Mouse (Mus musculus) embryo, embryonic 10 days (tissue): ENCODE measurements around the gene Ankrd6.

ENCODE experiments used
- DNase-seq: peaks from one replicate; pipeline ENCODE4 v3.0.0-alpha.2; 2015; ENCODE audit warnings: low spot score

Gene Ankrd6

DNA sequence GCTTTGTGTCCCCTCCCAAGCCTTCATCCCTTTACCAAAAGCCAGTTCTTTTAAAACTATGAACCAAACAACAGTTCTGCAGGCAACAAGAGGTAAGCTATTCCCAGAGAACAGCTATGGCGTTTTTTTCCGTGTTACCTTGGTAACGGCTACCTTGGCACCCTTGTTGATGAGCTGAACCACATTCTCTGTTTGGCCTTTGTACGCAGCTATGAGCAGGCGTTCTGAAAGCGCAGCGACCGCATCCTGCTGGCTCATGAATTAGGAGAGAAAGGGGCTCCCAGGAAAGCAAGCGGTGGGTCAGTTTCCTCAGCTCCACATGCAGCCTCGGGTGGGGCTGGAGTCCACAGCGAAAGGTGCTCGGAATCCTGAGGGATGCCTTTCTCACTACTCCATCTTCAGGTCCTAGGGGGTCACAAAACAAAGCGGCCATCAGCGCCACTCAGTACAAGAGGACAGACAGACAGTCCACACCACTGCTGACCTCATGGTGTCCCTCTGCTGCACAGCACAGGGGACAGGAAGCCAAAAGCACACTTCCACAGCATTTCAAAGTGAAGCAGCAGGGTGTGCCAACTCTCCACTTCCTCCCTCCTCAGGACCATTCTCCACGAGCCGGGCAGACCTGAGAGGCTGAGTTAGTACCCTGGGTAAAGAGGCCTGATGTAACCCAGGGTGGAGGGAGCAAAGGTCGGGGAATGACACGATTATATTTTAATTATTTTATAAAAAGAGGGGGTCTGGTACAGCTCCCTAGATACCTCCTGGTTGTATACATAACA is 90.3 kb downstream of the Ankrd6 start:
- DNase-seq, result peak; percentile 36

GRCm38 (mm10) chr4:32855580-32855979 is 95.1 kb downstream of the Ankrd6 start:
- DNase-seq, result no peak

DNA sequence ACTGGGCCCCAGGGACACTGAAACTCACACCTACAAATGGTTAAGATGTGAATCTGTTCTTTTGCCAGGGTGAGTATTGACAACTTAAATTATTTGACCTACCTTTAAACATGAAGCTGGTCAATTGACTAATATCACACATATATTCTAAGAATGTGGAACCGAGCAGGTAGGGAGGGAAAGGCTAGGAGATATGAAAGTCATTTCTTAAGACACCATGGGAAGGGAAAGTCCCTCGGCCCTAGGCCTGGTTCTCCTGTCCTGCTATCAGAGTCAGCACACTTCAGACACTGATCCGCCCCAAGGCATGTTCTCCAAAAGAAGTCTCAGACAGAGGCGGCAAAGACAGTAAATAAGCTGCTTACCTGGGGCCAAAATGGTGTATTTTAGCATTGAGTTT is 95.7 kb downstream of the Ankrd6 start:
- no peak for DNase-seq

GRCm38 (mm10) chr4:32853609-32854188 is 96.9 kb downstream of the Ankrd6 start:
- no peak for DNase-seq

DNA sequence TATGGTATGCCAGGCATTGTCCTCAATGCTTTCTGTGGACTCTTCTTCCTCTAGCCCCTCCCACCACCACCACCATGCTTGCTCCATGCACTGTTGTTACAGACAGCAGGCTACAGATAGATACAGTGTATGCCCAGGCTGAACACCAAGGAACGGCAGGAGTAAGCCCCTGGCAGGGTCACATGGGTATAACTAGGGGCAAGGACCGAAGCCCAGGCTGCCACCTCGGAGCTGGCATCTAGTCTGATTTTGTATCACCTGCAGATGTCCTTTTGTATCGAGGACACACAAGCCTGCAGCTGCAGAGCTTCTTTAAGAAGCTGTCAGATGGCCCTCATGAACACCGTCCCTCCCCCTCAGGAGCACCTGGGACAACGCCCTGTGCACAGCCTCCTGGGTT is 97.8 kb downstream of the Ankrd6 start:
- no peak for DNase-seq

GRCm38 (mm10) chr4:32852294-32852693 is 98.3 kb downstream of the Ankrd6 start:
- no peak for DNase-seq

DNA sequence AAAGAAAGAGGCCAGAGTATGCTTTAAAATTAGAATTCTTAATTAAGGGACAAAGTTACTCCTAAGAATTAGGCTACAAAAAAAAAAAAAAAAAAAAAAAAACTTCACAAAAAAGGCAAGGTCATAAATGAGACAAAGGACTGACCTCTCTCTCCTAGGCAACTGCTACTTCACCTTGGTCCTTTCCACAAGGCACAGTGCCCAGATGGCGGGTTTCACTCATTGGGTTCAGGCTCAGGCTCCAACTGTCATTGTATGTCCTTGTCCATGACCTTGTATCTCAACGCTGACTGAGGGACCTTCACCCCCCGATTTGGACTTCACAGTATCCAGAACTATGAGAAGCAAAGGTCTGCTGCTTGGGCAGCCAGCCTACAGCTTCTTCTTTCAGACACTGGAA is 112.2 kb downstream of the Ankrd6 start:
- no peak for DNase-seq

- DNase-seq, result no peak
These were observed 114.6 kb downstream of the Ankrd6 start for GRCm38 (mm10) chr4:32836071-32836470.

- DNase-seq, result no peak
These were observed 116.1 kb downstream of the Ankrd6 start for GRCm38 (mm10) chr4:32834541-32834940.

GRCm38 (mm10) chr4:32833494-32834282 is 117.0 kb downstream of the Ankrd6 start:
- peak; percentile 60 for DNase-seq

- DNase-seq, result peak; percentile 64
These were observed 121.3 kb downstream of the Ankrd6 start for GRCm38 (mm10) chr4:32829316-32829715.

GRCm38 (mm10) chr4:32828385-32829077 is 122.1 kb downstream of the Ankrd6 start:
- DNase-seq, result no peak

DNA sequence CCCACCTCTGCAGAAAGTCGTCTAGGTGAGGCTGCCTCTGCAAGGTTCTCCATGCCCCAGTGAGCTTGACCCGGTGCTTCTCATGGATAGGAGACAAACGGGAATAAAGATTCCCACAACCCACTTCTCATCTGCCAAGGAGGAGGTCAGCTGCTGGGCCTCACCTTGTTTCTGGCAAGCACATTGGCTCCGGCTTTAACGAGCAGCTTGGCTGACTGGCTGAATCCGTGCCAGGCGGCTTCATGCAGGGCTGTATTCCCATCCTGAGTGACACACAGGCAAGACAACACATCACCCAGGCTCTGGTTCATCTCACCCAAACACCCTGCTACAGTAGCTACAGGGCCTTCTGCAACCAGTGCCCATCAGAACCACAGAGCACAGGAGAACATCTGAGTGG is 123.7 kb downstream of the Ankrd6 start:
- no peak for DNase-seq

GRCm38 (mm10) chr4:32824254-32824653 is 126.4 kb downstream of the Ankrd6 start:
- no peak for DNase-seq

GRCm38 (mm10) chr4:32820676-32821075 is 130.0 kb downstream of the Ankrd6 start:
- DNase-seq, result no peak

GRCm38 (mm10) chr4:32817478-32817877 is 133.2 kb downstream of the Ankrd6 start:
- DNase-seq, result no peak

GRCm38 (mm10) chr4:32800577-32801170 is 150.0 kb downstream of the Ankrd6 start:
- DNase-seq, result no peak

GRCm38 (mm10) chr4:32799966-32800576 is 150.6 kb downstream of the Ankrd6 start, which contains the start of gene Lyrm2:
TSS of gene Lyrm2 (plus strand) at chr4:32800253.
- peak; percentile 91 for DNase-seq

DNA sequence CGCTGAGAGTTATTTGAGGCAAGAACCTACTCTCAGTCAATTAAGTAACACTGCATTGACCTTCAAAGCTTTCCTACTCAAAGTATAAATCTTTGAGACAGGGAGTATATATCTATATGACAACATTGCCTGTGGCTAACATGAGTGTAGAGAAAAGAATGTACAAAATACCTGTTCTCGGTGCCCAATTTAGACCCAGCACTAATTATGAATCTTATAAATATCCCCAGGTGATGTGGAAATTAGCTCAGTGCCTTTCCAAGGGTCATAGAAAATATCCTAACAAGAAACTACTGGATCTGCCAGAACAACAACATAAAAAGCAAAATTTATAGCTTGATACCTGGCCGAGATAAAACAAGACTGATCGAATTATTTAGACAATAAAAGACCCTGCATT is 151.7 kb downstream of the Ankrd6 start:
- DNase-seq, result no peak

GRCm38 (mm10) chr4:32789020-32789419 is 161.6 kb downstream of the Ankrd6 start:
- no peak for DNase-seq

DNA sequence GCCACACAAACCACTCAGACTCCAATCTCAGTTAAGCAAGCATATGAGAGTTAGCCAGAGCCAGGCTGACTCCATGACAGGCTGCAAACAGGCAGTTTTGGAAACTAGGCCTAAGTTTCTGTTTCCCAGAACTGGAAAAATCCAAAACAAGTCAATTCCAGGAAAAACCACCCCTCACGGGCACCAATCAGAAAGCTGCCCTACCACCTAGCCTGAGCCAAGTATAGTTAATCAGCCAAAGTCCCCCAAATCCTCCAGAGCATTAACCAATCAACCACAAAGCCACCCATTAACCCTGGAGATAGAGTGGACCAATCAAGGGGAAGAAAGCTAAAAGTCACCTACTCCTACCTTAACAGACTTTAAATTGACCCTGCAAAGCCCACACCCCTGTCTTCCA is 163.5 kb downstream of the Ankrd6 start:
- DNase-seq, result no peak
